Mouse (Mus musculus) WW6 (cell line): ENCODE results near the gene Hsf5.

ENCODE experiments used
- DNase-seq: peaks from one replicate; pipeline ENCODE4 v3.0.0-alpha.2; 2013; ENCODE audit warnings: low read depth, low spot score

The Hsf5 gene

GRCm38 (mm10) chr11:87639206-87639605, 22.2 kb downstream of the Hsf5 start:
- peak; percentile 57 for DNase-seq

DNA sequence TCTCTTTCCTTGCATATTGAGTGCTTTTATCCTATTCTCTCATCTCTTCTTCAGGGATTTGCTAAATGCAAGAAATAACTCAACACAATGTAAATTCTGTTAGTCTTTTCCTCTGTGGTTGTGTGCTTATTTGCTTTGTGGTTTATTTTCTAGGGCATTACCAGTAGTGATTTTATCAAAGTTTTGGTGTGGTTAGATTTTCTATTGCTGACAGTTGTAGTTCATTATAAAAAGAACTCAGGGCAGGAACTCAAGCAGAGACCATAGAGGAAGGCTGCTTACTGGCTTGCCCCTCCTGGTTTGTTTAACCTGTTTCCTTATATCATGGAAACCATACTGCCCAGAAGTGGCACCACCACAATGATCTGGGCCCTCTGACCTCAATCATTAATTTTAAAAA, 25.9 kb downstream of the Hsf5 start:
- no peak for DNase-seq

DNA sequence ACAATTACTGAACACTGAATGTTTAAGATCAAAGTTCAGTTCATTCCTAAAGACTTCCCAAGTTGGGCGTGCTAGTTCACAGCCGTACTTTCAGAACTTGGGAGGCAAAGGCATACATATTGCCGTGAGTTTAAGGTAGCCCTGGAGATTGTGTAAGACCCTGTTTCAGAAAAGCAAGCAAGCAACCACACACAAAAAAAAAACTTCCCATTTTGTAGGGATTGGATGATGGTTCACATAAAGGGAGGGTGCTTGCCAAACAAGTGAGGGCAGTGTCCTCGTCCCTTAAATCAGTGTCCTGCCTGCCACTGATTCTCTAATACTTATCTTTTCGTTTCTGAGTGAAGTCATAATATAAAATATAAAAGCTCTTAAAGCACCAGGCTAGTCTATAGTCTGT, 37.7 kb downstream of the Hsf5 start:
- DNase-seq: no peak

- no peak for DNase-seq
Observed at GRCm38 (mm10) chr11:87659216-87659615, 42.3 kb downstream of the Hsf5 start.

GRCm38 (mm10) chr11:87662407-87662806, 45.4 kb downstream of the Hsf5 start, which contains the start of gene Rnf43:
Gene Rnf43, plus strand, starts transcription at chr11:87662722.
- DNase-seq: peak; percentile 86

DNA sequence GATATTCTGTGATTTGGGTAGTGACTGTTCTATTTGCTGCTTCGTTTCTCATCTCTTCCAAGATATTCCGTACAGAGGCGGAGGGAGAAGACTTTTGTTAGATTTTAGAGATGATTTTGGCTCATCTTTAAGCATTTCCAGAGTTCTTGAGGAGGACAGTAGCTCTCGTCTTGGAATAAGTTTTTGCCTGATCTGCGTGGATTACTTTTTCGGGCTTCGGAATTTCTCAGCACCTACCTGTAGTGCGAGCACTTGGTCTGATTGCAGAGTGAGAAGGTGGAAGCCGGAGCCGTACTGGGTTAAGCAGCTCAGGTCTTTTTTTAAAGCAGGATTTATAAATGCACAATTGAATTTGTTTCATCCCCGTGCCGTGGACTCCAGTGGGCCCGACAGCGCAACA, 45.9 kb downstream of the Hsf5 start:
- DNase-seq: no peak

- no peak for DNase-seq
Observed at GRCm38 (mm10) chr11:87663948-87664347, 47.0 kb downstream of the Hsf5 start.

- no peak for DNase-seq
Observed at GRCm38 (mm10) chr11:87664521-87664920, 47.6 kb downstream of the Hsf5 start.

- DNase-seq: no peak
Observed at GRCm38 (mm10) chr11:87665224-87665623, 48.3 kb downstream of the Hsf5 start.

DNA sequence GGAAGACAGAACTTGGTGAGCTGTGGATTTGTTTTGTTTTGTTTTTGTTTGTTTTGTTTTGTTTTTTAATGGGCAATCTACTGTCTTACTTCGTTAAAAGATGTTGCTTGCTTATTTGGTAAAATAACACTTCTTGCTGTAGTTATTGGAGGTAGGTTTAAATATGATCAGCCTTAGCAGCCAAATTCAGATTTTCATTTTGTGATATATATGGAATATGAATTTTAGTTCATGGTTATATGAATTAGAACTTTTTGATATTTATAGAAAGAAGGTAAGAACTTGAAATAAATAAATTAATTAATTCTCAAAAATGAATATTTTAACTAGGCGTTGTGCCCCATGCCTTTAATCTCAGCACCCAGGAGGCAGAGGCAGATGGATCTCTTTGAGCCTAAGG, 48.7 kb downstream of the Hsf5 start:
- no peak for DNase-seq

- DNase-seq: no peak
Observed at GRCm38 (mm10) chr11:87666256-87667035, 49.5 kb downstream of the Hsf5 start.

GRCm38 (mm10) chr11:87667107-87668090, 50.4 kb downstream of the Hsf5 start:
- DNase-seq: no peak

DNA sequence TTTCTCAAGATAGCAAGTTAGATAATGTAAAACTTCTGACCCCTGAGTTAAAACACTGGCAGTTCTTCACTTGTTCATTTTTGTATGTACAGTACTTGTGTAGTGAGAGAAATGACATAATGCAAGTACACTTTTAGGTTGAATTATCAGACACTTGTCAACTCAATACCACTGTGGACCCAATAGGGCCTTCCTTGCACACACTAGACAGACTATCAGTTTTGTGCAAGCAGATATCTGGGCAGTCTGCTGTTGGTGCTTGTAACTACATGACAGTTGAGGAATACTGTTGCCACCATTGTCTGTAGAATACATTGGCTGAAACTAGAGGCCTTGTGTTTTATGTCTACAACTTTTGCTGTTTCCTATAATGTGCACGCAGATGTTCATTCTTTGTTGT, 56.3 kb downstream of the Hsf5 start:
- DNase-seq: no peak

DNA sequence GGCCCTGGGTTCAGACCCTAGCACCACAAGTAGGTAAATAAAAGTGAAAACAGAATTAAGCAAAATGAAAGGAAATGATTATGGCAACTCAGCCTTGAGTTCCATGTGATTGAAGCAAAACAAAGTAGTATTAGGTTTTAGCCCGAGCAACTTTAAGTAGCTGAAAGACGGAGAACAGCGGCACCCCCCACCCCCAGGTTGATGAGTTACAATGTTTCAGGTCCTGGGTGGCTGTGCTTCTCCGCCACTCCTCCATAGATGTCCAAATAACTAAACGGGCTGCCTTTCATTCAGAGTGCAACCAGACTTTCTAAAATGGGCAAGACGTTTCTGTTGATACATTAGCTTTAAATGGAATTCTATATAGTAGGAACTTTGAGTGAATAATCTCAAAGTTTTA, 58.6 kb downstream of the Hsf5 start:
- no peak for DNase-seq

DNA sequence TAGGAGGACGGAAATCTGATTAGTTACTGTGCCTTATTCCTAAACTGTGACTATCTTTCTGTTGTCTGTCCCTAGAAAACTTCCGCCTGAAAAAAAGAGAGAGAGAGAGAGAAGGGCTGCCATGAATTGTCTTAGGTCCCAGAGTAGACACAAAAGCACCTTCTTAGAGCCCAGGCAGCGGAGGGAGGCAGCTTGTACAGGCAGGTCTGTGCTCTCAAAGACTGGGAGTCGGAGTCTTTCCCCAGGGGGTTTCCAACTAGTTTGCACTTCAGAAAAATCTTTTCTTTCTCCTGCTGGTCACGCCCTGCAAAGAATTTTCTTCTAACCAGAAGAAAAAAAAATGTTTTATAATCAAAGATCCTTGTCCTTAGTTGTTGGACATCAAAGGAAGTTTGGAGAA, 60.8 kb downstream of the Hsf5 start:
- no peak for DNase-seq

DNA sequence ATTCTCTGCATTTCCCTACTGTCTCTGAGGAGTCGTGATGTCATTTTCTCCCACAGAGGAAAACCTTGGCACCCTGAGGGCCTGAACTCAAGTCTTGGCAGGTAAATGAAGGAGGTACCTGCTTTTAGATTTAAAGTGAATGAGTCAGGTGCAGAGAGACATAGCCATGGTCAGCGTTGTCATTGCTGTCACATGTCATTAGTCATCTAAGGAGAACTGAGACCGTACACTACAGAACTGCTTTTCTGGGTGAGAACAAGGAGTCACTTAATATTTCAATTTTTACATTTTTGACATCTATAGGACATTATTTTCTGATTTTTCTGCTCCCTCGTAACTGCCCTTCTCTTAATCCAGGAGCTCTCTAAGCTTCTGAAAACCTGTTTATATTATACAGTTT, 61.6 kb downstream of the Hsf5 start:
- no peak for DNase-seq

- DNase-seq: no peak
Observed at GRCm38 (mm10) chr11:87678976-87679375, 62.0 kb downstream of the Hsf5 start.

DNA sequence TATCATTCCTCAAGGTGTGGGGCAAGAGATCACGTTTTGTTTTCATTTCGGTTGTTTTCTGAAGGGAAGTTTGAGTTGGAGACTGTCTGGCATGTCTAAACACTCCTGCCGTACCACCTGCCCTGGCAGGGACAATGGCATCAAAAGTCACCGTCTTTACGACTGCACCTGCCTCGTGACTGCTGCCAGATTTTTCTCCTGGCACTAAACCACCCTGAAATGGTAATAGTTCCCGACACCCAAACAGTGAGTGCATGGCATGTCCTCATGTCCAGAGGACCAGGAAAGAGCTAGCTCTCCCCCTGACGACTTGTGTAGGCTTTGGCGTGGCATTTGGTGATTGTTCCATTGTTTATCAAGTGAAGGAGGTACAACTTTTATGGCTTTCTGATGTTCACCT, 63.8 kb downstream of the Hsf5 start:
- DNase-seq: no peak

DNA sequence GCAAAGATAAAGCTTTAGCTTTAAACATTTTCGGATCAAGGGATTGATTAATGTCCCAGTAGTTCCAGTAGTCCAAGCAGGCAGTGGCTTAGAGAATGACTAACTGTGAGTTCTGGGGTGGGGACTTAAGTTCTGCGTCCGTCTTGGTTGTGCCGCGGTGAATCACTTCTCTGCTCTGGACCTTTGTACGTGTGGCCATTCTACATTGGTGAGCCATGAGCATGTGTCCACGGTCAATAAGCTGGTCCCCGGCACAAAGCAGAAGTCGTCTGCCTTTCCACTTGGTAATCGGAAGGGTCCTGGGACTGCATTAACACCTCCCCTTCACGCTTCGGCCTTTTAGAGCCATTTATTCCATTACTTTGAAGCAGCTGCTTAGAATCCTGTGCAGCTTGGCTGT, 65.1 kb downstream of the Hsf5 start:
- DNase-seq: no peak

DNA sequence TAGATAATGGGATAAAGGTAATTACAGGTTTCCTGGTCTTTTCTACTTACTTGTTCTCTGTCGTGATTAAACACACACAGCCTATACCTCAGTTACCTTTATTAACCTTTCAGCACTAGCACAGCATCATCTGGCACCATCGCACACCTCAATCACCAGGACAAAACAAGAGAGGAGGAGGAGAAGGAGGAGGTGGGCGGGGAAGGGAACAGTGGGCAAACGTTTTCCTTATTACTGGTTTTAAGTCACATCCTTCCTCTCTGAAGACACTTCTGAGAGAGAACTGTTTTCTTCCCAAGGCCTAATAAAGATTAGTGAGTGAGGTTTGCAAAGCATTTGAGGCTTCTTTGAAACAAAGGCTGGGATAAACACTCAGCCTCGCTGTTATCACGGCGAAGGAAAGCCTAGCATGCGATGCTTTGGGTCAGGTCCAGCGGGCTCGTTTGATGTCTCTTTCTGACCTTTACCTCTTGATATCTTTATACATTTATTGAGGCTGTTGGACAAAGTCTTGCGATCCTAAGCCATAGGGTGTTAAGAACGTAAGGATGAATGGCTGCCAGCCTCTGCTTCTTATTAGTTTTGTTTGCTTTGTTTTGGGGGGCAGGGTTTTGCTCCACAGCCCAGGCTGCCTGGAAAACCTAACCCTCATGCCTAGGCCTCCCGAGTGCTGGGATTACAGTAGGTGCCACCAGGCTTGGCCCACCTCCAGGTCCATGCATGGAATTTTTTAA, 66.0 kb downstream of the Hsf5 start:
- DNase-seq: no peak

- no peak for DNase-seq
Observed at GRCm38 (mm10) chr11:87686407-87686806, 69.4 kb downstream of the Hsf5 start.
